ENCODE assay signal across 26 mouse cellular contexts in genomic region chr2:71312067-71312466, GRCm38 (mm10). TPM values are rescaled to one million over a fixed set of nuclear protein-coding genes. Genes with fewer than 3 reads are reported as not detected.
DNase-seq lines count a peak whose midpoint lies in the region; ATAC-seq and TF ChIP-seq lines count a peak whose summit lies in the region.
"Had no signal": no experiment of that assay in that cellular context is flagged by ENCODE, and none has a peak within 500 bp of the region (broad histone marks: within the 10 kb centered on the region; RNA-seq: fewer than 3 reads in every experiment).

No protein-coding gene starts in this region.

- ATAC-seq in forebrain, postnatal 0 days = no peak
- ATAC-seq: forebrain, embryonic 13.5 days; hindbrain, postnatal 0 days; inflammation-experienced regulatory T-cells, adult 6 months; intestine, embryonic 16.5 days had no signal

- H3K9me3 ChIP-seq in forebrain, embryonic 10.5 days = no peaks in the 10 kb centered on the region
- no peaks in the 10 kb centered on the region for H3K9me3 ChIP-seq in forebrain, postnatal 0 days (ENCODE audit: low read length)
- no peaks in the 10 kb centered on the region for H3K9me3 ChIP-seq in CH12.LX (replicated peaks; ENCODE audit: low read length)
- H3K9me3 ChIP-seq: embryonic facial prominence, embryonic 15.5 days; forebrain, embryonic 13.5 days; heart, embryonic 12.5 days; heart, embryonic 15.5 days; hindbrain, embryonic 10.5 days had no signal

- peak overlapping the region; percentile 18; the same call in 1 of the 2 replicates for H3K27ac ChIP-seq in forebrain, embryonic 10.5 days
- H3K27ac ChIP-seq in forebrain, postnatal 0 days (ENCODE audit: low read depth, low read length) = no peak overlapping the region
- H3K27ac ChIP-seq in CH12.LX (ENCODE audit: insufficient read depth, low read depth) = peak overlapping the region; percentile 53
- H3K27ac ChIP-seq: embryonic facial prominence, embryonic 15.5 days; forebrain, embryonic 13.5 days; heart, embryonic 15.5 days; hindbrain, embryonic 10.5 days; hindbrain, embryonic 14.5 days; hindbrain, postnatal 0 days had no signal

- H3K4me2 ChIP-seq in forebrain, postnatal 0 days (ENCODE audit: low read depth) = no peak overlapping the region
- no peak overlapping the region for H3K4me2 ChIP-seq in CH12.LX (ENCODE audit: insufficient read depth, low read depth, poor library complexity, severe bottlenecking)
- H3K4me2 ChIP-seq: embryonic facial prominence, embryonic 15.5 days; forebrain, embryonic 13.5 days; heart, embryonic 12.5 days; heart, embryonic 15.5 days; hindbrain, embryonic 14.5 days had no signal

- TF ChIP-seq POLR2A in CH12.LX (IDR thresholded peaks at IDR 0.05; ENCODE audit: low read depth, low read length) = no peak

- no peak for DNase-seq in forebrain, embryonic 10.5 days (ENCODE audit: extremely low spot score, low spot score)
- no peak for DNase-seq in forebrain, postnatal 0 days
- DNase-seq in CH12.LX (ENCODE audit: extremely low read depth) (peak; percentile 85), ZHBTc4 (ENCODE audit: low read depth, low spot score) (peak; percentile 44)
- peak; percentile 18 for DNase-seq in yolk sac, embryonic 10.5 days (ENCODE audit: low spot score)
- no peak for DNase-seq in layer of hippocampus, postnatal 10 days (ENCODE audit: low spot score in 2 of 2)
- no peak for DNase-seq in heart, adult 18-20 months
- DNase-seq: adrenal gland, postnatal 10 days; adrenal gland, postnatal 36 days; B cell, adult 2 months; cerebellum, adult 18-20 months; cerebellum, adult 9-10 months; cerebellum, postnatal 14 days; gastrocnemius, postnatal 25 days; heart, postnatal 10 days; heart, postnatal 36 days; kidney, adult 18-20 months had no signal

- 75% methylated on average over 10 of the region's 10 CpGs for WGBS in forebrain, embryonic 10.5 days
- 74% methylated on average over 10 of the region's 10 CpGs for WGBS in forebrain, postnatal 0 days

- no peak overlapping the region for H3K4me3 ChIP-seq in forebrain, embryonic 10.5 days
- H3K4me3 ChIP-seq in forebrain, postnatal 0 days (ENCODE audit: low read depth, low read length) = no peak overlapping the region
- H3K4me3 ChIP-seq in CH12.LX (replicated peaks in 1 of 3; ENCODE audit: low read depth in 2 of 3, low read length in 2 of 3, poor library complexity in 1 of 3) = no peak overlapping the region
- H3K4me3 ChIP-seq: embryonic facial prominence, embryonic 15.5 days; forebrain, embryonic 13.5 days; heart, embryonic 12.5 days; heart, embryonic 15.5 days; hindbrain, embryonic 10.5 days had no signal

- H3K27me3 ChIP-seq in forebrain, embryonic 10.5 days (ENCODE audit: poor library complexity, severe bottlenecking) = no peaks in the 10 kb centered on the region
- no peaks in the 10 kb centered on the region for H3K27me3 ChIP-seq in forebrain, postnatal 0 days (ENCODE audit: insufficient read depth, low read length)
- no peaks in the 10 kb centered on the region for H3K27me3 ChIP-seq in CH12.LX (replicated peaks)
- H3K27me3 ChIP-seq: embryonic facial prominence, embryonic 15.5 days; forebrain, embryonic 13.5 days; heart, embryonic 12.5 days; heart, embryonic 15.5 days had no signal

- in situ Hi-C loops in CH12.LX (cut with MboI; ENCODE audit: low pct_ligation_motif_present, low pct_unique_long_range_greater_than_20kb, low sequenced_read_pairs) = no loop called here

- no peak overlapping the region for H3K9ac ChIP-seq in forebrain, postnatal 0 days
- no peak overlapping the region for H3K9ac ChIP-seq in CH12.LX (ENCODE audit: insufficient read depth, low read depth)
- H3K9ac ChIP-seq: embryonic facial prominence, embryonic 15.5 days; forebrain, embryonic 13.5 days; heart, embryonic 12.5 days; heart, embryonic 15.5 days; hindbrain, embryonic 14.5 days had no signal

- H3K36me3 ChIP-seq in forebrain, embryonic 10.5 days (replicated peaks) = peaks cover 42% of the 10 kb centered on the region
- H3K36me3 ChIP-seq in forebrain, postnatal 0 days (ENCODE audit: insufficient read depth) = peaks cover 37% of the 10 kb centered on the region
- H3K36me3 ChIP-seq in CH12.LX (replicated peaks in 1 of 2; ENCODE audit: control insufficient read depth in 1 of 2, insufficient read depth in 1 of 2, low read length in 1 of 2) = peaks cover 55 to 86% of the 10 kb centered on the region in 2 experiments

- H3K79me2 ChIP-seq in CH12.LX (replicated peaks; ENCODE audit: control insufficient read depth, extremely low read depth, insufficient read depth, poor library complexity, severe bottlenecking) = no peaks in the 10 kb centered on the region

- peaks cover 23% of the 10 kb centered on the region for H3K4me1 ChIP-seq in forebrain, embryonic 10.5 days
- H3K4me1 ChIP-seq in forebrain, postnatal 0 days (ENCODE audit: insufficient read depth) = no peaks in the 10 kb centered on the region
- H3K4me1 ChIP-seq in CH12.LX (ENCODE audit: control insufficient read depth in 1 of 2, insufficient read depth in 2 of 2) = peaks cover 3 to 49% of the 10 kb centered on the region in 2 experiments; a peak in 2 of 4 replicates
- H3K4me1 ChIP-seq: heart, embryonic 12.5 days; heart, embryonic 15.5 days had no signal

- TF ChIP-seq EP300 in CH12.LX (IDR thresholded peaks at IDR 0.05; ENCODE audit: low read length) = 0 out of 2 replicates have a peak, but pooled peaks have one; percentile 28

- TF ChIP-seq CTCF in forebrain, postnatal 0 days (IDR thresholded peaks at IDR 0.05; ENCODE audit: low read depth) = no peak
- no peak for TF ChIP-seq CTCF in CH12.LX (conservative IDR thresholded peaks at IDR 0.05 in 1 of 2, IDR thresholded peaks at IDR 0.05 in 1 of 2; ENCODE audit: low read depth in 2 of 2, low read length in 2 of 2)

- dilution Hi-C loops in CH12.LX (cut with MboI; ENCODE audit: extremely low pct_ligation_motif_present, extremely low pct_unique_long_range_greater_than_20kb, low sequenced_read_pairs) = no loop called here

- no peak for TF ChIP-seq RAD21 in CH12.LX (IDR thresholded peaks at IDR 0.05; ENCODE audit: low read depth, low read length)

TF ChIP-seq in CH12.LX, 34 proteins besides CTCF, POLR2A, EP300 and RAD21:
- peak; percentile 82 for TF ChIP-seq NRF1 (IDR thresholded peaks at IDR 0.05; ENCODE audit: low read depth, low read length)
- TF ChIP-seq ELF1 (IDR thresholded peaks at IDR 0.05; ENCODE audit: low read depth, low read length) = no peak
- TF ChIP-seq ZC3H11A (IDR thresholded peaks at IDR 0.05; ENCODE audit: low read depth, low read length) = no peak
- TF ChIP-seq MEF2A (IDR thresholded peaks at IDR 0.05; ENCODE audit: borderline replicate concordance, low read depth, low read length) = no peak
- no peak for TF ChIP-seq TCF12 (IDR thresholded peaks at IDR 0.05; ENCODE audit: low read depth, low read length)
- TF ChIP-seq SMC3 (IDR thresholded peaks at IDR 0.05; ENCODE audit: low read depth, low read length) = no peak
- TF ChIP-seq E2F4 (IDR thresholded peaks at IDR 0.05; ENCODE audit: insufficient replicate concordance, low read depth, low read length) = no peak
- no peak for TF ChIP-seq ZKSCAN1 (IDR thresholded peaks at IDR 0.05; ENCODE audit: borderline replicate concordance, low read depth, low read length)
- no peak for TF ChIP-seq PAX5 (IDR thresholded peaks at IDR 0.05; ENCODE audit: low read length)
- TF ChIP-seq ETS1 (conservative IDR thresholded peaks at IDR 0.05; ENCODE audit: low read depth, low read length) = peak; percentile 14; the same call in 1 of the 2 replicates
- no peak for TF ChIP-seq BHLHE40 (IDR thresholded peaks at IDR 0.05; ENCODE audit: low read depth, low read length)
- no peak for TF ChIP-seq MXI1 (IDR thresholded peaks at IDR 0.05; ENCODE audit: low read depth, low read length)

RNA-seq across cellular contexts. Expression of gene Slc25a12, which starts 55.5 kb away (rescaled TPM):
- 36.0 TPM in 2 replicates for polyA plus RNA-seq in forebrain, embryonic 10.5 days (2016; fragmentation: Nextera tagmentation; extraction: Ambion mirVana)
- total RNA-seq in forebrain, postnatal 0 days (2014; rRNA removed) = 94.7 and 116 TPM in 2 replicates
- polyA plus RNA-seq in forebrain, postnatal 0 days (2015; fragmentation: Nextera tagmentation; extraction: Ambion mirVana) = 78.8 and 106 TPM in 2 replicates
- total RNA-seq in CH12.LX (2012; rRNA removed) (97.1 and 105 TPM in 2 replicates), CH12.LX (2014; rRNA removed) (115 and 123 TPM in 2 replicates)
- 178 and 211 TPM in 2 replicates for polyA plus RNA-seq in CH12.LX (2012; ENCODE audit: insufficient read length, low read depth)
- 100 to 1,000 TPM; 169 to 170 TPM for total RNA-seq in layer of hippocampus, postnatal 10 days (2021)
- total RNA-seq in heart, adult 18-20 months (2021) = 100 to 1,000 TPM; 253 to 258 TPM

Comparison
In these comparisons a context has a peak if more than half of its experiments do, and no peak if none do; other contexts are left out.
1. DNase-seq: peak in CH12.LX (single experiment), ZHBTc4 (single experiment) and yolk sac, embryonic 10.5 days (single experiment); none in forebrain, embryonic 10.5 days (single experiment), forebrain, postnatal 0 days (single experiment), layer of hippocampus, postnatal 10 days (0 of 2) and heart, adult 18-20 months (0 of 2).